In the genomic region with DNA sequence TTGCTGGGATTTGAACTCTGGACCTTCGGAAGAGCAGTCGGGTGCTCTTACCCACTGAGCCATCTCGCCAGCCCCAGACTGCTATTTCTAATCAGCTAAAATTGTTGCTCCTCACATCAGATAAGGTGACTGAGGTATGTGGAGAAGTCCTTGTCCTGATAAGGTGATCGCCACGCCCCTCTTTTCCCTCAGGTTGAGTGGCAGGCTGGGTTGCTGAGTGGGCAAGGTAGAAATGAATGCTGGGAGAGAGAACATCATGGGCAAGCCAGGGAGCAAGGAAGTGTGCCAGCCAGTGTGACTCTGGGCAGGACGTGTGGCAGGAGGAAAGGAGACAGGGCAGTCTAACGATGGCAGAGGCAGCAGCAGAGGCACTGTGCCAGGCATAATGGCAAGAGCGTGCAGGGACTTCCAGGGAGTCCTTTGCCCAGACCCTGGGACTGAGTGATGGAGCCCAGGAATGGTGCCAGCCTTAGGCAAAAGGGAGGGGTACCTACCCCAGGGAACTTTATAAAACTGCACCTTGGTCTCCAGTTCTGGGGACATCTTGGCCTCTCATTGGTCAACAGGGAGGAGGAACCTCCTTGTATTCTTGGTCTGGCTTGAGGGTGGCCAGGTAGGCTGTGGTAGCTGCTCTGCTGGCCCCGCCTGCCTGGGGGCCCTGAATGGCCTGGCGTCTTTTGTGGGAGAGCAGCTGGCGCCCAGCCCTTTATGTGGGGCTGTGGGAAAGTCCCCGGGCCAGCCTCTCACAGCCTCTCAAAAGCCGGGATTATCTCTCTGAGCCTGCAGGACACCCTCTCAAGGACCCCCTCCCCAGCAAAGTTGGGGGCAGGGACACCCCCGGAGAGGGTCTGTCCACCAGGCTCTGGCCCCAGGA, we compare ENCODE assay signal across 9 mouse cellular contexts. TPM values are rescaled to one million over a fixed set of nuclear protein-coding genes. Genes with fewer than 3 reads are reported as not detected.
DNase-seq lines count a peak whose midpoint lies in the region; ATAC-seq lines count a peak whose summit lies in the region.
"Had no signal": no experiment of that assay in that cellular context is flagged by ENCODE, and none has a peak within 500 bp of the region (broad histone marks: within the 10 kb centered on the region; RNA-seq: fewer than 3 reads in every experiment).

No protein-coding gene starts in this region.

- no peaks in the 10 kb centered on the region; the same call in 1 of the 2 replicates for H3K27me3 ChIP-seq in hindbrain, embryonic 16.5 days (replicated peaks; ENCODE audit: control insufficient read depth, insufficient read depth, low read length)
- peaks cover 4% of the 10 kb centered on the region; the same call in 1 of the 2 replicates for H3K27me3 ChIP-seq in midbrain, embryonic 11.5 days (ENCODE audit: control insufficient read depth, insufficient read depth, low read length)

- H3K36me3 ChIP-seq in hindbrain, embryonic 16.5 days (ENCODE audit: control insufficient read depth, insufficient read depth, low read length), result no peaks in the 10 kb centered on the region
- H3K36me3 ChIP-seq in midbrain, embryonic 11.5 days (ENCODE audit: control insufficient read depth, insufficient read depth, low read length), result no peaks in the 10 kb centered on the region

- peak; percentile 83 for ATAC-seq in hindbrain, embryonic 16.5 days
- peak; percentile 45 for ATAC-seq in midbrain, embryonic 11.5 days (ENCODE audit: low FRiP score)

- no peak overlapping the region for H3K4me2 ChIP-seq in hindbrain, embryonic 16.5 days (ENCODE audit: low read length)
- H3K4me2 ChIP-seq in midbrain, embryonic 11.5 days, result peak overlapping the region; percentile 31

- no peaks in the 10 kb centered on the region for H3K9me3 ChIP-seq in hindbrain, embryonic 16.5 days (ENCODE audit: control insufficient read depth, low read length)
- no peaks in the 10 kb centered on the region for H3K9me3 ChIP-seq in midbrain, embryonic 11.5 days (ENCODE audit: control insufficient read depth, low read length)

- no peak overlapping the region for H3K9ac ChIP-seq in hindbrain, embryonic 16.5 days (ENCODE audit: low read depth, low read length)
- peak overlapping the region; percentile 28; the same call in 1 of the 2 replicates for H3K9ac ChIP-seq in midbrain, embryonic 11.5 days (ENCODE audit: low read length)

- H3K27ac ChIP-seq in hindbrain, embryonic 16.5 days (ENCODE audit: low read depth, low read length), result peak overlapping the region; percentile 69
- peak overlapping the region; percentile 86 for H3K27ac ChIP-seq in midbrain, embryonic 11.5 days (ENCODE audit: low read depth, low read length)

- peak; percentile 40 for DNase-seq in cerebellum, adult 11-12 months
- no peak for DNase-seq in cerebellum, postnatal 25 days
- DNase-seq in brain, embryonic 18.5 days (ENCODE audit: low read depth, low spot score), result peak; percentile 61
- DNase-seq in midbrain, embryonic 11.5 days (ENCODE audit: low spot score, missing footprints), result no peak
- DNase-seq in kidney, postnatal 10 days, result no peak
- no peak for DNase-seq in left cerebral cortex, adult 9 months (ENCODE audit: low spot score in 2 of 2)
- no peak for DNase-seq in urinary bladder, adult 18-20 months (ENCODE audit: low spot score in 2 of 2)
- DNase-seq: cerebellum, adult 8-10 months had no signal

- H3K4me1 ChIP-seq in hindbrain, embryonic 16.5 days (ENCODE audit: control insufficient read depth, insufficient read depth, low read depth, low read length), result peaks cover 16% of the 10 kb centered on the region
- peaks cover 57% of the 10 kb centered on the region for H3K4me1 ChIP-seq in midbrain, embryonic 11.5 days (ENCODE audit: control insufficient read depth, insufficient read depth, low read length)

- 32% methylated on average over 14 of the region's 14 CpGs for WGBS in hindbrain, embryonic 16.5 days
- 32% methylated on average over 14 of the region's 14 CpGs for WGBS in midbrain, embryonic 11.5 days

- no peak overlapping the region for H3K4me3 ChIP-seq in hindbrain, embryonic 16.5 days (ENCODE audit: low read length)
- H3K4me3 ChIP-seq in midbrain, embryonic 11.5 days (ENCODE audit: low read depth, low read length), result peak overlapping the region; percentile 13; the same call in 1 of the 2 replicates

RNA-seq across cellular contexts. Expression of gene Hes5, which starts 12.4 kb away (rescaled TPM):
- polyA plus RNA-seq in hindbrain, embryonic 16.5 days (2015; fragmentation: Nextera tagmentation; extraction: Ambion mirVana), result 146 and 167 TPM in 2 replicates
- 456 and 535 TPM in 2 replicates for polyA plus RNA-seq in midbrain, embryonic 11.5 days (2014; fragmentation: Nextera tagmentation; extraction: Ambion mirVana)

RNA-seq across cellular contexts. Expression of gene Pank4, which starts 15.6 kb away (rescaled TPM):
- polyA plus RNA-seq in hindbrain, embryonic 16.5 days (2015; fragmentation: Nextera tagmentation; extraction: Ambion mirVana), result 37.8 and 39.5 TPM in 2 replicates
- 37.0 and 40.4 TPM in 2 replicates for polyA plus RNA-seq in midbrain, embryonic 11.5 days (2014; fragmentation: Nextera tagmentation; extraction: Ambion mirVana)

RNA-seq across cellular contexts. Expression of gene Tnfrsf14, which starts 19.9 kb away (rescaled TPM):
- 0.23 and 0.27 TPM in 2 replicates for polyA plus RNA-seq in hindbrain, embryonic 16.5 days (2015; fragmentation: Nextera tagmentation; extraction: Ambion mirVana)
- polyA plus RNA-seq in midbrain, embryonic 11.5 days (2014; fragmentation: Nextera tagmentation; extraction: Ambion mirVana), result 0.93 and 1.2 TPM in 2 replicates

RNA-seq across cellular contexts. Expression of gene Fam213b, which starts 49.4 kb away (rescaled TPM):
- 67.8 and 80.1 TPM in 2 replicates for polyA plus RNA-seq in hindbrain, embryonic 16.5 days (2015; fragmentation: Nextera tagmentation; extraction: Ambion mirVana)
- polyA plus RNA-seq in midbrain, embryonic 11.5 days (2014; fragmentation: Nextera tagmentation; extraction: Ambion mirVana), result 39.6 and 41.8 TPM in 2 replicates

Comparison
In these comparisons a context has a peak if more than half of its experiments do, and no peak if none do; other contexts are left out.
1. DNase-seq: peak in cerebellum, adult 11-12 months (single experiment) and brain, embryonic 18.5 days (single experiment); none in cerebellum, postnatal 25 days (0 of 2), midbrain, embryonic 11.5 days (single experiment), kidney, postnatal 10 days (single experiment), left cerebral cortex, adult 9 months (0 of 2) and urinary bladder, adult 18-20 months (0 of 2).